Mouse (Mus musculus): Measurements from ENCODE around the gene Rhox4g. TPM values are rescaled to one million over a fixed set of nuclear protein-coding genes. Genes with fewer than 3 reads are reported as not detected.

Rhox4g gene
- polyA plus RNA-seq (2014; fragmentation: Illumina TruSeq; extraction: RNeasy Lipid Tissue Mini Kit (QIAGEN cat#74804); ENCODE audit: low read depth, low replicate concordance), result not detected

GRCm38 (mm10) chrX:37651227-37651626 lies at the start of gene Rhox4g:
Gene Rhox4g, minus strand, starts transcription at chrX:37651327.

GRCm38 (mm10) chrX:37673177-37673576 lies 22.1 kb upstream of the Rhox4g start, which contains the start of gene Rhox2h:
Gene Rhox2h, minus strand, starts transcription at chrX:37673277.

GRCm38 (mm10) chrX:37668664-37669063 lies 17.5 kb upstream of the Rhox4g start, which contains the start of gene Rhox3h:
Gene Rhox3h, minus strand, starts transcription at chrX:37668764.

GRCm38 (mm10) chrX:37643370-37643769 lies 7.8 kb downstream of the Rhox4g start, which contains the start of gene Rhox2g:
Gene Rhox2g, minus strand, starts transcription at chrX:37643470.

GRCm38 (mm10) chrX:37628512-37628911 lies 22.6 kb downstream of the Rhox4g start, which contains the start of gene Rhox3g:
Gene Rhox3g, minus strand, starts transcription at chrX:37628612.

GRCm38 (mm10) chrX:37607604-37608003 lies 43.5 kb downstream of the Rhox4g start, which contains the start of gene Rhox4f:
Gene Rhox4f, minus strand, starts transcription at chrX:37607704.

Other genes starting within 250 kb of the Rhox4g start
- gene Rhox2b, start 239.3 kb downstream of the Rhox4g start, polyA plus RNA-seq (2014; fragmentation: Illumina TruSeq; extraction: RNeasy Lipid Tissue Mini Kit (QIAGEN cat#74804); ENCODE audit: low read depth, low replicate concordance), result not detected
- gene Rhox4b, start 218.8 kb downstream of the Rhox4g start, polyA plus RNA-seq (2014; fragmentation: Illumina TruSeq; extraction: RNeasy Lipid Tissue Mini Kit (QIAGEN cat#74804); ENCODE audit: low read depth, low replicate concordance), result not detected
- not detected for gene Rhox2c, start 197.6 kb downstream of the Rhox4g start, polyA plus RNA-seq (2014; fragmentation: Illumina TruSeq; extraction: RNeasy Lipid Tissue Mini Kit (QIAGEN cat#74804); ENCODE audit: low read depth, low replicate concordance)
- not detected for gene Rhox3c, start 192.7 kb downstream of the Rhox4g start, polyA plus RNA-seq (2014; fragmentation: Illumina TruSeq; extraction: RNeasy Lipid Tissue Mini Kit (QIAGEN cat#74804); ENCODE audit: low read depth, low replicate concordance)
- not detected for gene Rhox4c, start 171.0 kb downstream of the Rhox4g start, polyA plus RNA-seq (2014; fragmentation: Illumina TruSeq; extraction: RNeasy Lipid Tissue Mini Kit (QIAGEN cat#74804); ENCODE audit: low read depth, low replicate concordance)
- not detected for gene Rhox2d, start 157.9 kb downstream of the Rhox4g start, polyA plus RNA-seq (2014; fragmentation: Illumina TruSeq; extraction: RNeasy Lipid Tissue Mini Kit (QIAGEN cat#74804); ENCODE audit: low read depth, low replicate concordance)
- gene Rhox4d, start 137.0 kb downstream of the Rhox4g start, polyA plus RNA-seq (2014; fragmentation: Illumina TruSeq; extraction: RNeasy Lipid Tissue Mini Kit (QIAGEN cat#74804); ENCODE audit: low read depth, low replicate concordance), result not detected
- gene Rhox2e, start 120.9 kb downstream of the Rhox4g start, polyA plus RNA-seq (2014; fragmentation: Illumina TruSeq; extraction: RNeasy Lipid Tissue Mini Kit (QIAGEN cat#74804); ENCODE audit: low read depth, low replicate concordance), result not detected
- not detected for gene Rhox3e, start 109.3 kb downstream of the Rhox4g start, polyA plus RNA-seq (2014; fragmentation: Illumina TruSeq; extraction: RNeasy Lipid Tissue Mini Kit (QIAGEN cat#74804); ENCODE audit: low read depth, low replicate concordance)
- gene Rhox4e, start 93.9 kb downstream of the Rhox4g start, polyA plus RNA-seq (2014; fragmentation: Illumina TruSeq; extraction: RNeasy Lipid Tissue Mini Kit (QIAGEN cat#74804); ENCODE audit: low read depth, low replicate concordance), result not detected
- not detected for gene Rhox2f, start 79.9 kb downstream of the Rhox4g start, polyA plus RNA-seq (2014; fragmentation: Illumina TruSeq; extraction: RNeasy Lipid Tissue Mini Kit (QIAGEN cat#74804); ENCODE audit: low read depth, low replicate concordance)
- not detected for gene Rhox3f, start 70.3 kb downstream of the Rhox4g start, polyA plus RNA-seq (2014; fragmentation: Illumina TruSeq; extraction: RNeasy Lipid Tissue Mini Kit (QIAGEN cat#74804); ENCODE audit: low read depth, low replicate concordance)
- not detected for gene Rhox4f, start 43.6 kb downstream of the Rhox4g start, polyA plus RNA-seq (2014; fragmentation: Illumina TruSeq; extraction: RNeasy Lipid Tissue Mini Kit (QIAGEN cat#74804); ENCODE audit: low read depth, low replicate concordance)
- not detected for gene Rhox3g, start 22.7 kb downstream of the Rhox4g start, polyA plus RNA-seq (2014; fragmentation: Illumina TruSeq; extraction: RNeasy Lipid Tissue Mini Kit (QIAGEN cat#74804); ENCODE audit: low read depth, low replicate concordance)
- gene Rhox2g, start 7.9 kb downstream of the Rhox4g start, polyA plus RNA-seq (2014; fragmentation: Illumina TruSeq; extraction: RNeasy Lipid Tissue Mini Kit (QIAGEN cat#74804); ENCODE audit: low read depth, low replicate concordance), result not detected
- not detected for gene Rhox3h, start 17.4 kb upstream of the Rhox4g start, polyA plus RNA-seq (2014; fragmentation: Illumina TruSeq; extraction: RNeasy Lipid Tissue Mini Kit (QIAGEN cat#74804); ENCODE audit: low read depth, low replicate concordance)
- gene Rhox2h, start 21.9 kb upstream of the Rhox4g start, polyA plus RNA-seq (2014; fragmentation: Illumina TruSeq; extraction: RNeasy Lipid Tissue Mini Kit (QIAGEN cat#74804); ENCODE audit: low read depth, low replicate concordance), result not detected
- 1.9 TPM for gene Rhox5, start 153.5 kb upstream of the Rhox4g start, polyA plus RNA-seq (2014; fragmentation: Illumina TruSeq; extraction: RNeasy Lipid Tissue Mini Kit (QIAGEN cat#74804); ENCODE audit: low read depth, low replicate concordance)
- not detected for gene Rhox6, start 175.6 kb upstream of the Rhox4g start, polyA plus RNA-seq (2014; fragmentation: Illumina TruSeq; extraction: RNeasy Lipid Tissue Mini Kit (QIAGEN cat#74804); ENCODE audit: low read depth, low replicate concordance)
- gene Rhox7a, start 180.4 kb upstream of the Rhox4g start, polyA plus RNA-seq (2014; fragmentation: Illumina TruSeq; extraction: RNeasy Lipid Tissue Mini Kit (QIAGEN cat#74804); ENCODE audit: low read depth, low replicate concordance), result not detected
- 0.96 TPM for gene Rhox8, start 227.6 kb upstream of the Rhox4g start, polyA plus RNA-seq (2014; fragmentation: Illumina TruSeq; extraction: RNeasy Lipid Tissue Mini Kit (QIAGEN cat#74804); ENCODE audit: low read depth, low replicate concordance)
- gene Rhox7b, start 245.9 kb upstream of the Rhox4g start, polyA plus RNA-seq (2014; fragmentation: Illumina TruSeq; extraction: RNeasy Lipid Tissue Mini Kit (QIAGEN cat#74804); ENCODE audit: low read depth, low replicate concordance), result not detected

Measured in adipose tissue, adult 10 weeks (tissue).